Mouse (Mus musculus) embryonic fibroblast, embryonic 13.5 days (primary cell): ENCODE measurements at regions not wholly inside any gene's neighbourhood (a gene's known extent, or its start where the extent isn't known, plus 50 kb on each side); places are given as distances from the start of the nearest gene placed in this dataset.

Experiments used
- CTCF ChIP-seq: IDR thresholded peaks from 2 replicates; pipeline ENCODE4 v1.5.1; 2011; ENCODE audit warnings: mild to moderate bottlenecking, control low read depth, low read length, moderate library complexity, borderline replicate concordance; ENCODE audit not compliant: insufficient read depth
- POLR2A ChIP-seq: IDR thresholded peaks from 2 replicates; pipeline ENCODE4 v1.6.1; 2011; ENCODE audit warnings: low read depth, mild to moderate bottlenecking, control low read depth, low read length, moderate library complexity

DNA sequence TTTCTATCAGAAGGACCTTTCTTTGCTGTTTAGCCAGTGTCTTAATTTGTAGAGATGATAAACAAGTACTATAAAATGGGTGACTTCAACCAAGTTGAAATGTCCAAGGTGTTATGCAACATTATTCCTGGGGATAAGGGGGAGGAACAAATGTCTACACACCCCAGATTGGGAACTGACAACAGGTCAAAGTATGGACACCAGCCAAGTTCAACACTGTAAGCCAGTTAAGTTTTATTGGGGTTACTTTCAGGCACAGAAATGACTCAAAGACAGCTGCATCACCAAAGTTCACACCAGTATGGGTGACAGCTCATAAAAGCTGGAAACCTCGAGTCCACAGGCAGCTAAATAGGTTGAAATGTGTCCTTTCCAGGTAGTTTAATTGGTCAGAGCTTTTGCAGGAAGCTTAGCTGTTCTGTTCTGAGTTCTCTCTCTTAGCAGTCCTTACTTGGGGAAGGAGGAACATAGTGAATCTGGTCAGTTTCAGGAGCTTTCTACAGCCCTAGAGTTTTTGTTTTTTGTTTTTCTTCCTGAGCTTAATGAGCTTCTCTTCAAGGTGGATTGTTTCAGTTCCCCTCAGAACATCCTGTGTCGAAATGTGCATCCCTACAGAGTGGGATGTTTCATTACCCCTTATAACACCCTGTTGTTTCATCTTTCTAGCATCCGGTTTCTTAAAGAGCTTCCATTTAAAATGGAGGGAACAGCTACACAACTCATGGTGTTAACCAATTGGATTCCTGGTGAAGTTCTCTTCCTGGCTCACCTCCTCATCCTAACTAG is 279.2 kb upstream of the Cdyl start:
- TF ChIP-seq CTCF (no peak), POLR2A (no peak)
